Mouse (Mus musculus) neutrophil, adult 5-6 weeks (primary cell): Measurements from ENCODE around the gene Arhgap44. TPM values are rescaled to one million over a fixed set of nuclear protein-coding genes. Genes with fewer than 3 reads are reported as not detected.

Source experiments
- ATAC-seq: fragments of 151-379, 151-347 bp; 2 replicates; pipeline ENCODE4 v1.8.0; 2017; ENCODE audit warnings: mild to moderate bottlenecking, moderate TSS enrichment; ENCODE audit not compliant: insufficient number of reproducible peaks, poor library complexity, low FRiP score, severe bottlenecking; ENCODE audit errors: extremely low read depth
- total RNA-seq: library from RNA; stranded (forward); fragments of 200-1000 nt; gene quantifications from 2 replicates; pipeline ENCODE4 v1.2.3, GENCODE M21; 2017

Gene Arhgap44
- not detected in 2 replicates for total RNA-seq

- ATAC-seq = no peak
Observed at GRCm38 (mm10) chr11:65162767-65163120, at the start of gene Arhgap44. Arhgap44 (minus strand) TSS chr11:65162961.

- ATAC-seq = no peak
Observed at GRCm38 (mm10) chr11:65211701-65212100, 48.9 kb upstream of the Arhgap44 start.

GRCm38 (mm10) chr11:65209441-65209840 is 46.7 kb upstream of the Arhgap44 start:
- ATAC-seq = no peak

GRCm38 (mm10) chr11:65205306-65205705 is 42.5 kb upstream of the Arhgap44 start:
- ATAC-seq = no peak

GRCm38 (mm10) chr11:65204651-65205050 is 41.9 kb upstream of the Arhgap44 start:
- ATAC-seq = no peak

- ATAC-seq = no peak
Observed at GRCm38 (mm10) chr11:65203020-65203419, 40.3 kb upstream of the Arhgap44 start.

GRCm38 (mm10) chr11:65202236-65202635 is 39.5 kb upstream of the Arhgap44 start:
- ATAC-seq = no peak

GRCm38 (mm10) chr11:65198026-65198425 is 35.3 kb upstream of the Arhgap44 start:
- no peak for ATAC-seq

GRCm38 (mm10) chr11:65197280-65197679 is 34.5 kb upstream of the Arhgap44 start:
- ATAC-seq = no peak

- no peak for ATAC-seq
Observed at GRCm38 (mm10) chr11:65186974-65187373, 24.2 kb upstream of the Arhgap44 start.

- no peak for ATAC-seq
Observed at GRCm38 (mm10) chr11:65185114-65185513, 22.4 kb upstream of the Arhgap44 start.

GRCm38 (mm10) chr11:65170121-65170750 is 7.5 kb upstream of the Arhgap44 start:
- ATAC-seq = no peak

GRCm38 (mm10) chr11:65161881-65162766 is 637 bp downstream of the Arhgap44 start:
- no peak for ATAC-seq

GRCm38 (mm10) chr11:65160991-65161880 is 1.5 kb downstream of the Arhgap44 start:
- ATAC-seq = no peak

GRCm38 (mm10) chr11:65159791-65160190 is 3.0 kb downstream of the Arhgap44 start, which contains the start of gene 1700086D15Rik:
1700086D15Rik (minus strand) TSS chr11:65159891.
- no peak for ATAC-seq

- no peak for ATAC-seq
Observed at GRCm38 (mm10) chr11:65158658-65158990, 4.1 kb downstream of the Arhgap44 start.

GRCm38 (mm10) chr11:65157966-65158657 is 4.6 kb downstream of the Arhgap44 start:
- no peak for ATAC-seq

GRCm38 (mm10) chr11:65153006-65153405 is 9.8 kb downstream of the Arhgap44 start:
- no peak for ATAC-seq

- ATAC-seq = no peak
Observed at GRCm38 (mm10) chr11:65148441-65148840, 14.3 kb downstream of the Arhgap44 start.
